Mouse (Mus musculus): ENCODE measurements around the gene Morn4.
"Not testable (repeated sequence)": the region's sequence is repeated elsewhere in the genome, so short reads cannot be mapped to it uniquely, and the experiment has no call there.

The Morn4 gene

GRCm38 (mm10) chr19:42085690-42086089, 467 bp downstream of the Morn4 start:
- DNase-seq (ENCODE audit: low spot score in 2 of 2), result no peak

- not testable (repeated sequence) for DNase-seq (ENCODE audit: low spot score in 2 of 2)
Observed at GRCm38 (mm10) chr19:42081613-42082012, 4.5 kb downstream of the Morn4 start.

GRCm38 (mm10) chr19:42080469-42080868, 5.7 kb downstream of the Morn4 start:
- no peak for DNase-seq (ENCODE audit: low spot score in 2 of 2)

GRCm38 (mm10) chr19:42079950-42080349, 6.2 kb downstream of the Morn4 start:
- no peak for DNase-seq (ENCODE audit: low spot score in 2 of 2)

GRCm38 (mm10) chr19:42079006-42079405, 7.2 kb downstream of the Morn4 start:
- no peak for DNase-seq (ENCODE audit: low spot score in 2 of 2)

- DNase-seq (ENCODE audit: low spot score in 2 of 2), result no peak
Observed at GRCm38 (mm10) chr19:42078566-42078965, 7.6 kb downstream of the Morn4 start.

- no peak for DNase-seq (ENCODE audit: low spot score in 2 of 2)
Observed at GRCm38 (mm10) chr19:42075992-42076391, 10.2 kb downstream of the Morn4 start.

- DNase-seq (ENCODE audit: low spot score in 2 of 2), result no peak
Observed at GRCm38 (mm10) chr19:42075051-42075450, 11.1 kb downstream of the Morn4 start.

- DNase-seq (ENCODE audit: low spot score in 2 of 2), result no peak
Observed at GRCm38 (mm10) chr19:42072802-42073201, 13.4 kb downstream of the Morn4 start.

GRCm38 (mm10) chr19:42071886-42072608, 14.1 kb downstream of the Morn4 start:
- DNase-seq (ENCODE audit: low spot score in 2 of 2), result no peak

GRCm38 (mm10) chr19:42071221-42071620, 14.9 kb downstream of the Morn4 start:
- DNase-seq (ENCODE audit: low spot score in 2 of 2), result no peak

GRCm38 (mm10) chr19:42069241-42069525, 17.0 kb downstream of the Morn4 start:
- no peak for DNase-seq (ENCODE audit: low spot score in 2 of 2)

- no peak for DNase-seq (ENCODE audit: low spot score in 2 of 2)
Observed at GRCm38 (mm10) chr19:42068441-42069240, 17.5 kb downstream of the Morn4 start.

GRCm38 (mm10) chr19:42061443-42061842, 24.7 kb downstream of the Morn4 start:
- DNase-seq (ENCODE audit: low spot score in 2 of 2), result no peak

- DNase-seq (ENCODE audit: low spot score in 2 of 2), result no peak
Observed at GRCm38 (mm10) chr19:42058426-42058825, 27.7 kb downstream of the Morn4 start.

GRCm38 (mm10) chr19:42056719-42057409, 29.3 kb downstream of the Morn4 start:
- no peak for DNase-seq (ENCODE audit: low spot score in 2 of 2)

GRCm38 (mm10) chr19:42055881-42056280, 30.3 kb downstream of the Morn4 start:
- no peak for DNase-seq (ENCODE audit: low spot score in 2 of 2)

- DNase-seq (ENCODE audit: low spot score in 2 of 2), result no peak
Observed at GRCm38 (mm10) chr19:42054255-42054654, 31.9 kb downstream of the Morn4 start.

- no peak for DNase-seq (ENCODE audit: low spot score in 2 of 2)
Observed at GRCm38 (mm10) chr19:42051948-42052347, 34.2 kb downstream of the Morn4 start, which contains the start of gene 4933411K16Rik. Gene 4933411K16Rik, plus strand, starts transcription at chr19:42052248.

GRCm38 (mm10) chr19:42051351-42051750, 34.8 kb downstream of the Morn4 start:
- no peak for DNase-seq (ENCODE audit: low spot score in 2 of 2)

- no peak for DNase-seq (ENCODE audit: low spot score in 2 of 2)
Observed at GRCm38 (mm10) chr19:42050251-42050650, 35.9 kb downstream of the Morn4 start.

- DNase-seq (ENCODE audit: low spot score in 2 of 2), result peak; percentile 34 to 58
Observed at GRCm38 (mm10) chr19:42045269-42046102, 40.7 kb downstream of the Morn4 start, which contains the start of gene Hoga1. Gene Hoga1, plus strand, starts transcription at chr19:42045610.

Measured in spleen, postnatal 36 days (tissue).